Mouse (Mus musculus) CH12.LX (cell line): ENCODE data around the gene Skap2. TPM values are rescaled to one million over a fixed set of nuclear protein-coding genes. Genes with fewer than 3 reads are reported as not detected.

Experiments used
- DNase-seq: peaks from one replicate; pipeline ENCODE4 v3.0.0-alpha.2; 2013; ENCODE audit errors: extremely low read depth
- H3K27ac ChIP-seq: 2 replicates; pipeline ENCODE4 v1.5.1; 2012; ENCODE audit warnings: low read depth, mild to moderate bottlenecking, control low read depth, moderate library complexity; ENCODE audit not compliant: insufficient read depth
- H3K27me3 ChIP-seq: replicated peaks from 2 replicates; pipeline ENCODE3; 2012; ENCODE audit warnings: inconsistent platforms
- H3K36me3 ChIP-seq, 2 experiments: replicated peaks in 1 of 2; 2 replicates each; pipeline versions ENCODE3 to v1.6.1; 2012; ENCODE audit warnings: inconsistent platforms in 1 of 2, low read length in 1 of 2, mild to moderate bottlenecking in 1 of 2, mixed read lengths in 1 of 2, moderate library complexity in 1 of 2; ENCODE audit not compliant: control insufficient read depth in 1 of 2, insufficient read depth in 1 of 2
- H3K4me1 ChIP-seq, 2 experiments: 2 replicates each; pipeline ENCODE4 v1.6.1; 2012; ENCODE audit warnings: inconsistent platforms in 1 of 2, moderate library complexity in 1 of 2; ENCODE audit not compliant: insufficient read depth in 2 of 2, control insufficient read depth in 1 of 2
- H3K4me2 ChIP-seq: 2 replicates; pipeline ENCODE4 v1.6.1; 2012; ENCODE audit warnings: low read depth, mild to moderate bottlenecking, control low read depth; ENCODE audit not compliant: poor library complexity, insufficient read depth, severe bottlenecking
- H3K4me3 ChIP-seq, 3 experiments: fragments of 150-350 bp in 1 of 3; sonication (generic) in 1 of 3; replicated peaks in 1 of 3; 2 replicates each; pipeline versions ENCODE3 to v1.5.1; 2011 to 2012; ENCODE audit warnings: low read depth in 2 of 3, low read length in 2 of 3, mild to moderate bottlenecking in 2 of 3, moderate library complexity in 2 of 3, control low read depth in 1 of 3, improper control_type of control experiment in 1 of 3, inconsistent platforms in 1 of 3, mixed read lengths in 1 of 3; ENCODE audit not compliant: poor library complexity in 1 of 3
- H3K79me2 ChIP-seq: replicated peaks from 2 replicates; pipeline ENCODE4 v1.6.1; 2012; ENCODE audit warnings: mild to moderate bottlenecking, moderate library complexity; ENCODE audit not compliant: control insufficient read depth, poor library complexity, insufficient read depth, severe bottlenecking; ENCODE audit errors: extremely low read depth
- H3K9ac ChIP-seq: 2 replicates; pipeline ENCODE4 v1.6.1; 2012; ENCODE audit warnings: low read depth, mild to moderate bottlenecking, control low read depth, moderate library complexity; ENCODE audit not compliant: insufficient read depth
- H3K9me3 ChIP-seq: replicated peaks from 2 replicates; pipeline ENCODE3; 2012; ENCODE audit warnings: low read length, inconsistent platforms, mixed read lengths
- CHD1 ChIP-seq: IDR thresholded peaks from 2 replicates; pipeline ENCODE4 v1.6.1; 2012; ENCODE audit warnings: low read depth, low read length, improper control_type of control experiment, inconsistent platforms
- CTCF ChIP-seq, 2 experiments: IDR thresholded peaks in 1 of 2; conservative IDR thresholded peaks in 1 of 2; 2 replicates each; pipeline ENCODE4 v1.5.1; 2011 to 2012; ENCODE audit warnings: low read depth in 2 of 2, low read length in 2 of 2, improper control_type of control experiment in 1 of 2, inconsistent platforms in 1 of 2, mild to moderate bottlenecking in 1 of 2, moderate library complexity in 1 of 2
- ELF1 ChIP-seq: IDR thresholded peaks from 2 replicates; pipeline ENCODE4 v1.6.1; 2014; ENCODE audit warnings: low read depth, mild to moderate bottlenecking, inconsistent platforms, low read length, improper control_type of control experiment
- EP300 ChIP-seq: IDR thresholded peaks from 2 replicates; pipeline ENCODE4 v1.6.1; 2011; ENCODE audit warnings: low read length, improper control_type of control experiment
- ETS1 ChIP-seq: conservative IDR thresholded peaks from 2 replicates; pipeline ENCODE4 v1.6.1; 2012; ENCODE audit warnings: low read depth, mild to moderate bottlenecking, inconsistent platforms, low read length, improper control_type of control experiment, moderate library complexity
- HCFC1 ChIP-seq: IDR thresholded peaks from 2 replicates; pipeline ENCODE4 v1.6.1; 2012; ENCODE audit warnings: low read depth, mild to moderate bottlenecking, inconsistent platforms, low read length, improper control_type of control experiment
- IRF4 ChIP-seq: IDR thresholded peaks from 2 replicates; pipeline ENCODE4 v1.6.1; 2014; ENCODE audit warnings: low read depth, mild to moderate bottlenecking, inconsistent platforms, low read length, improper control_type of control experiment
- JUN ChIP-seq: IDR thresholded peaks from 2 replicates; pipeline ENCODE4 v1.6.1; 2011; ENCODE audit warnings: low read depth, mild to moderate bottlenecking, low read length, improper control_type of control experiment, moderate library complexity; ENCODE audit not compliant: insufficient read depth
- JUND ChIP-seq: conservative IDR thresholded peaks from 2 replicates; pipeline ENCODE4 v1.6.1; 2011; ENCODE audit warnings: low read depth, low read length, improper control_type of control experiment
- KAT2A ChIP-seq: IDR thresholded peaks from 2 replicates; pipeline ENCODE4 v1.6.1; 2012; ENCODE audit warnings: low read length, improper control_type of control experiment, inconsistent platforms; ENCODE audit not compliant: insufficient replicate concordance
- MAFK ChIP-seq: IDR thresholded peaks from 2 replicates; pipeline ENCODE4 v1.6.1; 2011; ENCODE audit warnings: low read length, improper control_type of control experiment; ENCODE audit not compliant: insufficient replicate concordance
- NRF1 ChIP-seq: IDR thresholded peaks from 2 replicates; pipeline ENCODE4 v1.6.1; 2014; ENCODE audit warnings: low read depth, mild to moderate bottlenecking, inconsistent platforms, low read length, improper control_type of control experiment, moderate library complexity
- PAX5 ChIP-seq: IDR thresholded peaks from 2 replicates; pipeline ENCODE4 v1.6.1; 2012; ENCODE audit warnings: low read length, inconsistent platforms, mixed read lengths
- POLR2AphosphoS2 ChIP-seq: IDR thresholded peaks from 2 replicates; pipeline ENCODE4 v1.6.1; 2011; ENCODE audit warnings: low read depth, low read length, improper control_type of control experiment
- SIN3A ChIP-seq: IDR thresholded peaks from 2 replicates; pipeline ENCODE4 v1.6.1; 2012; ENCODE audit warnings: low read length, improper control_type of control experiment, inconsistent platforms
- TCF12 ChIP-seq: IDR thresholded peaks from 2 replicates; pipeline ENCODE4 v1.6.1; 2014; ENCODE audit warnings: low read depth, mild to moderate bottlenecking, inconsistent platforms, low read length, improper control_type of control experiment
- USF1 ChIP-seq: IDR thresholded peaks from 2 replicates; pipeline ENCODE4 v1.6.1; 2014; ENCODE audit warnings: low read depth, mild to moderate bottlenecking, inconsistent platforms, low read length, improper control_type of control experiment
- ZC3H11A ChIP-seq: IDR thresholded peaks from 2 replicates; pipeline ENCODE4 v1.6.1; 2012; ENCODE audit warnings: low read depth, mild to moderate bottlenecking, inconsistent platforms, low read length, improper control_type of control experiment
- ZMIZ1 ChIP-seq: IDR thresholded peaks from 2 replicates; pipeline ENCODE4 v1.6.1; 2012; ENCODE audit warnings: low read depth, mild to moderate bottlenecking, inconsistent platforms, low read length, improper control_type of control experiment
- ZNF384 ChIP-seq: IDR thresholded peaks from 2 replicates; pipeline ENCODE4 v1.6.1; 2012; ENCODE audit warnings: low read depth, low read length, improper control_type of control experiment, inconsistent platforms
- dilution Hi-C: fragments of 300-500 bp; cut with MboI; formaldehyde crosslinking; loops from 2 replicates; pipeline ENCODE4 v1.14.3; 2020; ENCODE audit warnings: low sequenced_read_pairs; ENCODE audit not compliant: extremely low pct_unique_long_range_greater_than_20kb, extremely low pct_ligation_motif_present
- in situ Hi-C: fragments of 300-500 bp; cut with MboI; formaldehyde crosslinking; loops from 3 replicates; pipeline ENCODE4 v1.14.3; 2019; ENCODE audit warnings: low sequenced_read_pairs, low pct_ligation_motif_present, low pct_unique_long_range_greater_than_20kb, mixed read lengths
- polyA plus RNA-seq: library from polyadenylated mRNA; unstranded; fragments of >175 nt; gene quantifications from 2 replicates; pipeline ENCODE4 v1.2.1, GENCODE M21; 2012; ENCODE audit warnings: low read depth; ENCODE audit not compliant: insufficient read length
- total RNA-seq, 2 experiments: library from RNA; depleted of rRNA; stranded (reverse); fragments of 300-350 nt in 1 of 2; fragments of >200 nt in 1 of 2; gene quantifications; 2 replicates each; pipeline ENCODE4 v1.2.3; 2012 to 2014

The Skap2 gene
- total and polyA plus RNA-seq, 3 experiments: 25.8 to 76.1 (median 51.9) TPM

DNA sequence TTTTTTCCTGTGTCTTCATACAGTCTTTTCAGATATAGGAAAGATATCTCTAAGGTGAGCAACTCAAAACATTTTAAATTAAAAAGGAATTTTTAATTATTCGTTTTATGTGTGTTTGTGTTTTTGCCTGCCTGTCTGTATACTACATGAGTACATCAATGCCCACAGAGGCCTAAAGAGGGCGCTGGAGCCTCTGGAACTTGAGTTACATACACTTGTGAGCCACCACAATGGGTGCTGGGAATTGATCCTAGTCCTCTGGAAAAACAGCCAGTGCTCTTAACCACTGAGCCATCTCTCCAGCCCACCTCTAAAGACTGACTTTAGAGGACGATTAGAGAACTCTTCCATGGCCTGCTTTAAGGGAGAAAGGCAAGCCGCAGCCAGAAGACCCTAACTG is 14.8 kb upstream of the Skap2 start:
- Histone ChIP-seq H3K4me1 (peaks cover 4 to 19% of the 10 kb centered on the region in 2 experiments; a peak in 3 of 4 replicates), H3K9ac (no peak overlapping the region), H3K79me2 (no peaks in the 10 kb centered on the region), H3K4me2 (no peak overlapping the region), H3K27ac (no peak overlapping the region), H3K27me3 (no peaks in the 10 kb centered on the region), H3K4me3 (no peak overlapping the region), H3K9me3 (no peaks in the 10 kb centered on the region), H3K36me3 (no peaks in the 10 kb centered on the region)
- no peak for DNase-seq
- in situ Hi-C loops (no loop called here), dilution Hi-C loops (no loop called here)
- TF ChIP-seq POLR2AphosphoS2 (no peak), MAFK (no peak), CHD1 (no peak), PAX5 (no peak), CTCF (conservative IDR thresholded peaks at IDR 0.05 in 1 of 2, IDR thresholded peaks at IDR 0.05 in 1 of 2; ENCODE audit: low read depth in 2 of 2, low read length in 2 of 2) (no peak), HCFC1 (no peak), ZNF384 (no peak)

DNA sequence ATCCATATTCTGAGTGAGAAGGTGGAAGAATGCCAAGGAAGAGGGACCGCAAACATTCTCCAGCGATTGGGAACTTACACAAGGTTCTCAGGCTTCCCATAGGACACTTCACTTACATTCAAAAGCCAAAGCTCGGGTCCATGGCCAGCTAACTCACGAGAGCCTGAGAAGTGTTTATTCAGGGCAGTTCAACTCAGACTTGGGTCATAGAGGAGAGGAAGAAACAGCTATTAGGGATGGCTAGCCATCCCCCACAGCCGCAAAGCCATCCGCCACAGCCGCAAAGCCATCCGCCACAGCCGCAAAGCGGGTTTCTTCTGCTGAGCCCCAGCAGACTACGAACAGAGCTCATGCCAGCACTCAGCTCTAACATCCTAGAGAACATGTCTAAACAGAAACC is 13.9 kb upstream of the Skap2 start:
- no peak for TF ChIP-seq ELF1
- TF ChIP-seq JUN: no peak
- TF ChIP-seq IRF4: no peak
- no peak for TF ChIP-seq TCF12
- TF ChIP-seq ZC3H11A: no peak
- TF ChIP-seq KAT2A: no peak
- TF ChIP-seq EP300: no peak
- TF ChIP-seq ETS1: no peak
- TF ChIP-seq NRF1: no peak
- TF ChIP-seq JUND: no peak
- TF ChIP-seq USF1: no peak
- no peak for TF ChIP-seq ZMIZ1
- TF ChIP-seq SIN3A: no peak
- Histone ChIP-seq H3K27ac (no peak overlapping the region), H3K4me1 (peaks cover 0 to 10% of the 10 kb centered on the region in 2 experiments; a peak in 2 of 4 replicates), H3K79me2 (no peaks in the 10 kb centered on the region), H3K27me3 (no peaks in the 10 kb centered on the region), H3K9ac (no peak overlapping the region), H3K9me3 (no peaks in the 10 kb centered on the region), H3K36me3 (no peaks in the 10 kb centered on the region), H3K4me2 (no peak overlapping the region), H3K4me3 (no peak overlapping the region)
- dilution Hi-C loops (no loop called here), in situ Hi-C loops (no loop called here)
- DNase-seq: no peak
